Mouse (Mus musculus) limb, embryonic 14.5 days (tissue): ENCODE results near the gene Trp53. TPM values are rescaled to one million over a fixed set of nuclear protein-coding genes. Genes with fewer than 3 reads are reported as not detected.
"Not testable (repeated sequence)": the region's sequence is repeated elsewhere in the genome, so short reads cannot be mapped to it uniquely, and the experiment has no call there.

ENCODE experiments used
- ATAC-seq: fragments of 200-750 bp; cut with Nextera tagmentation; 2 replicates; pipeline ENCODE4 v1.8.0; 2017; ENCODE audit warnings: low read depth, moderate number of reproducible peaks, moderate TSS enrichment; ENCODE audit not compliant: low FRiP score
- DNase-seq: peaks from one replicate; pipeline ENCODE4 v3.0.0-alpha.2; 2015; ENCODE audit warnings: low spot score
- H3K27ac ChIP-seq: fragments of 300-500 bp; sonication (generic); replicated peaks from 2 replicates; pipeline ENCODE4 v1.5.1; 2014; ENCODE audit warnings: low read depth, mild to moderate bottlenecking, low read length, moderate library complexity, mixed read lengths
- H3K27me3 ChIP-seq: fragments of 300-500 bp; sonication (generic); 2 replicates; pipeline ENCODE4 v1.6.1; 2014; ENCODE audit warnings: low read length, mixed read lengths; ENCODE audit not compliant: control insufficient read depth, insufficient read depth
- H3K36me3 ChIP-seq: fragments of 300-500 bp; sonication (generic); 2 replicates; pipeline ENCODE4 v1.6.1; 2014; ENCODE audit warnings: mild to moderate bottlenecking, low read length, moderate library complexity, mixed read lengths; ENCODE audit not compliant: control insufficient read depth, insufficient read depth
- H3K4me1 ChIP-seq: fragments of 300-500 bp; sonication (generic); 2 replicates; pipeline ENCODE4 v1.6.1; 2014; ENCODE audit warnings: antibody characterized with exemption, low read length, mixed read lengths; ENCODE audit not compliant: control insufficient read depth, insufficient read depth
- H3K4me2 ChIP-seq: fragments of 300-500 bp; sonication (generic); replicated peaks from 2 replicates; pipeline ENCODE4 v1.6.1; 2014; ENCODE audit warnings: low read depth, mild to moderate bottlenecking, low read length, moderate library complexity; ENCODE audit not compliant: severe bottlenecking
- H3K4me3 ChIP-seq: fragments of 300-500 bp; sonication (generic); replicated peaks from 2 replicates; pipeline ENCODE4 v1.5.1; 2014; ENCODE audit warnings: low read length
- H3K9ac ChIP-seq: fragments of 300-500 bp; sonication (generic); 2 replicates; pipeline ENCODE4 v1.6.1; 2014; ENCODE audit warnings: mild to moderate bottlenecking, low read depth, low read length, moderate library complexity; ENCODE audit not compliant: severe bottlenecking
- H3K9me3 ChIP-seq: fragments of 300-500 bp; sonication (generic); 2 replicates; pipeline ENCODE4 v1.6.1; 2016; ENCODE audit warnings: low read length; ENCODE audit not compliant: control insufficient read depth
- POLR2A ChIP-seq: fragments of 200-500 bp; IDR thresholded peaks from 2 replicates; pipeline ENCODE4 v1.8.0; 2012; ENCODE audit warnings: inconsistent platforms, mild to moderate bottlenecking, moderate library complexity, borderline replicate concordance; ENCODE audit not compliant: insufficient read depth, insufficient read length; ENCODE audit errors: extremely low read depth
- WGBS: fragments of 180-500 bp; shearing (Covaris S2); extraction: QIAGEN DNeasy Blood & Tissue Kit; methylation state at CpG from one replicate; pipeline ENCODE4 v1.1.7; 2014; 5-methylcytosine and 5-hydroxymethylcytosine counted together
- polyA plus RNA-seq, 2 experiments: library from polyadenylated mRNA; depleted of rRNA in 1 of 2; stranded (reverse) in 1 of 2; unstranded in 1 of 2; fragments of >200 nt; fragmentation: Nextera tagmentation in 1 of 2; extraction: Ambion mirVana in 1 of 2; gene quantifications; 2 replicates each; pipeline versions ENCODE4 v1.2.1 to v1.2.3; 2012 to 2014

Trp53 gene
- polyA plus RNA-seq, 2 experiments = 138 to 173 TPM

GRCm38 (mm10) chr11:69613553-69614256 is 33.5 kb downstream of the Trp53 start:
- WGBS = 11% methylated on average over 19 of the region's 19 CpGs
- no peaks in the 10 kb centered on the region for H3K27me3 ChIP-seq
- H3K4me3 ChIP-seq = no peak overlapping the region
- H3K27ac ChIP-seq = no peak overlapping the region
- DNase-seq = peak; percentile 78
- ATAC-seq = peak; percentile 70
- peaks cover 4% of the 10 kb centered on the region; the same call in 1 of the 2 replicates for H3K4me1 ChIP-seq
- H3K36me3 ChIP-seq = no peaks in the 10 kb centered on the region
- H3K9ac ChIP-seq = no peak overlapping the region
- peak overlapping the region; percentile 30 for H3K4me2 ChIP-seq
- TF ChIP-seq POLR2A = no peak
- no peaks in the 10 kb centered on the region for H3K9me3 ChIP-seq

- WGBS = 54% methylated on average over 11 of the region's 11 CpGs
- not testable (repeated sequence) for DNase-seq, H3K4me3 ChIP-seq, ATAC-seq, H3K9me3 ChIP-seq, H3K27me3 ChIP-seq, H3K4me1 ChIP-seq, H3K36me3 ChIP-seq, H3K4me2 ChIP-seq, H3K27ac ChIP-seq, H3K9ac ChIP-seq
Measured at GRCm38 (mm10) chr11:69614257-69614588, 34.1 kb downstream of the Trp53 start.

- Histone ChIP-seq H3K4me1 (peaks cover 4% of the 10 kb centered on the region; the same call in 1 of the 2 replicates), H3K4me3 (no peak overlapping the region), H3K9ac (no peak overlapping the region), H3K27me3 (no peaks in the 10 kb centered on the region), H3K27ac (no peak overlapping the region), H3K4me2 (no peak overlapping the region), H3K9me3 (no peaks in the 10 kb centered on the region), H3K36me3 (no peaks in the 10 kb centered on the region)
- DNase-seq = no peak
- ATAC-seq = no peak
- WGBS = 46% methylated on average over 10 of the region's 10 CpGs
- no peak for TF ChIP-seq POLR2A
Measured at GRCm38 (mm10) chr11:69616781-69617180, 36.6 kb downstream of the Trp53 start.

GRCm38 (mm10) chr11:69617805-69618204 is 37.6 kb downstream of the Trp53 start, which contains the start of gene Shbg:
TSS of gene Shbg (minus strand) at chr11:69617905.
- 63% methylated on average over 5 of the region's 5 CpGs for whole genome bisulfite sequencing
- H3K27me3 ChIP-seq = no peaks in the 10 kb centered on the region
- H3K27ac ChIP-seq = no peak within 1 kb of the TSS
- H3K9ac ChIP-seq = no peak within 1 kb of the TSS
- H3K36me3 ChIP-seq = no peaks in the 10 kb centered on the region
- peaks cover 8% of the 10 kb centered on the region; the same call in 1 of the 2 replicates for H3K4me1 ChIP-seq
- DNase-seq (no peak), ATAC-seq (no peak)
- H3K4me2 ChIP-seq = no peak within 1 kb of the TSS
- no peak within 1 kb of the TSS for H3K4me3 ChIP-seq
- TF ChIP-seq POLR2A = no peak
- no peaks in the 10 kb centered on the region for H3K9me3 ChIP-seq

GRCm38 (mm10) chr11:69620394-69621081 is 40.4 kb downstream of the Trp53 start:
- ATAC-seq (no peak), DNase-seq (no peak)
- Histone ChIP-seq H3K9me3 (no peaks in the 10 kb centered on the region), H3K4me1 (0 out of 2 replicates have a peak, but pooled peaks cover 7% of the 10 kb centered on the region), H3K9ac (no peak overlapping the region), H3K4me2 (no peak overlapping the region), H3K27ac (no peak overlapping the region), H3K36me3 (no peaks in the 10 kb centered on the region), H3K4me3 (no peak overlapping the region), H3K27me3 (no peaks in the 10 kb centered on the region)
- 87% methylated on average over 7 of the region's 7 CpGs for WGBS
- TF ChIP-seq POLR2A = no peak
